ENCODE assay signal across 25 mouse cellular contexts in genomic region chr6:41202882-41203281, GRCm38 (mm10).
"Had no signal": no experiment of that assay in that cellular context is flagged by ENCODE, and none has a peak within 500 bp of the region (broad histone marks: within the 10 kb centered on the region; RNA-seq: fewer than 3 reads in every experiment).

No protein-coding gene starts in this region.

- H3K9me3 ChIP-seq: heart, embryonic 15.5 days; hindbrain, embryonic 13.5 days; hindbrain, embryonic 15.5 days; intestine, embryonic 15.5 days; limb, embryonic 10.5 days; limb, embryonic 12.5 days; liver, embryonic 13.5 days had no signal

- H3K27me3 ChIP-seq: heart, embryonic 13.5 days; heart, embryonic 15.5 days; hindbrain, embryonic 13.5 days; hindbrain, embryonic 15.5 days; intestine, embryonic 15.5 days; limb, embryonic 12.5 days; liver, embryonic 13.5 days had no signal

- DNase-seq: gastrocnemius, postnatal 14 days; gastrocnemius, postnatal 36 days; heart, adult 11 months; heart, adult 2 months; heart, postnatal 14 days; heart, postnatal 36 days; kidney, adult 18-20 months; kidney, adult 8-10 months; kidney, postnatal 10 days; kidney, postnatal 25 days; kidney, postnatal 4 days; liver; liver, embryonic 13.5 days had no signal

- H3K9ac ChIP-seq: heart, embryonic 13.5 days; heart, embryonic 15.5 days; hindbrain, embryonic 13.5 days; hindbrain, embryonic 15.5 days; intestine, embryonic 15.5 days; limb, embryonic 12.5 days; liver, embryonic 13.5 days had no signal

- H3K4me1 ChIP-seq: heart, embryonic 13.5 days; heart, embryonic 15.5 days; hindbrain, embryonic 13.5 days; hindbrain, embryonic 15.5 days; intestine, embryonic 15.5 days; limb, embryonic 10.5 days; limb, embryonic 12.5 days; liver, embryonic 13.5 days had no signal

- ATAC-seq: intestine, embryonic 15.5 days; intestine, postnatal 0 days had no signal

- H3K4me3 ChIP-seq: heart, adult 2 months; heart, embryonic 13.5 days; heart, embryonic 15.5 days; hindbrain, embryonic 13.5 days; hindbrain, embryonic 15.5 days; intestine, embryonic 15.5 days; layer of hippocampus, adult 2 months; left cerebral cortex, adult 2 months; limb, embryonic 10.5 days; limb, embryonic 12.5 days; liver, embryonic 13.5 days had no signal

- H3K4me2 ChIP-seq: heart, embryonic 11.5 days; heart, embryonic 13.5 days; heart, embryonic 15.5 days; hindbrain, embryonic 13.5 days; hindbrain, embryonic 15.5 days; intestine, embryonic 15.5 days; limb, embryonic 12.5 days; liver, embryonic 11.5 days; liver, embryonic 13.5 days had no signal

- H3K27ac ChIP-seq: heart, adult 2 months; heart, embryonic 13.5 days; heart, embryonic 15.5 days; hindbrain, embryonic 13.5 days; hindbrain, embryonic 15.5 days; intestine, embryonic 15.5 days; layer of hippocampus, adult 2 months; left cerebral cortex, adult 2 months; limb, embryonic 10.5 days; limb, embryonic 12.5 days; liver, embryonic 13.5 days had no signal

- H3K36me3 ChIP-seq: heart, embryonic 13.5 days; heart, embryonic 15.5 days; hindbrain, embryonic 13.5 days; hindbrain, embryonic 15.5 days; intestine, embryonic 15.5 days; limb, embryonic 10.5 days; limb, embryonic 12.5 days; liver, embryonic 13.5 days had no signal
